Mouse (Mus musculus): ENCODE measurements around the gene Glrx.
A peak's percentile ranks its signal among the peaks of the same experiment; 100 is the strongest.
"Not testable (repeated sequence)": the region's sequence is repeated elsewhere in the genome, so short reads cannot be mapped to it uniquely, and the experiment has no call there.

Glrx gene

GRCm38 (mm10) chr13:75839719-75840481, at the start of gene Glrx:
Gene Glrx, plus strand, starts transcription at chr13:75839868.
- DNase-seq = peak; percentile 86

GRCm38 (mm10) chr13:75790550-75791205, 49.0 kb upstream of the Glrx start:
- no peak for DNase-seq

GRCm38 (mm10) chr13:75793863-75794629, 45.6 kb upstream of the Glrx start:
- no peak for DNase-seq

GRCm38 (mm10) chr13:75797369-75798141, 42.1 kb upstream of the Glrx start:
- DNase-seq = peak; percentile 92

GRCm38 (mm10) chr13:75798413-75799302, 41.0 kb upstream of the Glrx start:
- DNase-seq = no peak

- no peak for DNase-seq
These were observed 40.2 kb upstream of the Glrx start for GRCm38 (mm10) chr13:75799421-75799820.

GRCm38 (mm10) chr13:75807969-75808368, 31.7 kb upstream of the Glrx start:
- DNase-seq = no peak

GRCm38 (mm10) chr13:75809957-75810356, 29.7 kb upstream of the Glrx start:
- DNase-seq = no peak

- DNase-seq = no peak
These were observed 22.5 kb upstream of the Glrx start for GRCm38 (mm10) chr13:75817183-75817582.

- no peak for DNase-seq
These were observed 21.2 kb upstream of the Glrx start for GRCm38 (mm10) chr13:75818486-75818885.

- no peak for DNase-seq
These were observed 20.5 kb upstream of the Glrx start for GRCm38 (mm10) chr13:75818945-75819706.

- DNase-seq = no peak
These were observed 19.8 kb upstream of the Glrx start for GRCm38 (mm10) chr13:75819898-75820297.

- DNase-seq = not testable (repeated sequence)
These were observed 17.3 kb upstream of the Glrx start for GRCm38 (mm10) chr13:75822366-75822765.

- no peak for DNase-seq
These were observed 16.5 kb upstream of the Glrx start for GRCm38 (mm10) chr13:75823201-75823600.

- DNase-seq = no peak
These were observed 14.9 kb upstream of the Glrx start for GRCm38 (mm10) chr13:75824611-75825319.

GRCm38 (mm10) chr13:75825388-75825787, 14.3 kb upstream of the Glrx start:
- DNase-seq = no peak

- no peak for DNase-seq
These were observed 9.0 kb upstream of the Glrx start for GRCm38 (mm10) chr13:75830708-75831107.

- DNase-seq = no peak
These were observed 8.0 kb upstream of the Glrx start for GRCm38 (mm10) chr13:75831710-75832109.

- DNase-seq = no peak
These were observed 7.0 kb upstream of the Glrx start for GRCm38 (mm10) chr13:75832697-75833096.

GRCm38 (mm10) chr13:75833499-75833898, 6.2 kb upstream of the Glrx start:
- no peak for DNase-seq

Measured in right cerebral cortex, adult 18-20 months (tissue).